Mouse (Mus musculus) limb, embryonic 14.5 days (tissue): Measurements from ENCODE around the gene Gm20388. TPM values are rescaled to one million over a fixed set of nuclear protein-coding genes. Genes with fewer than 3 reads are reported as not detected.
A peak's percentile ranks its signal among the peaks of the same experiment; 100 is the strongest.

Experiments used
- ATAC-seq: fragments of 200-750 bp; cut with Nextera tagmentation; 2 replicates; pipeline ENCODE4 v1.8.0; 2017; ENCODE audit warnings: low read depth, moderate number of reproducible peaks, moderate TSS enrichment; ENCODE audit not compliant: low FRiP score
- DNase-seq: peaks from one replicate; pipeline ENCODE4 v3.0.0-alpha.2; 2015; ENCODE audit warnings: low spot score
- H3K27ac ChIP-seq: fragments of 300-500 bp; sonication (generic); replicated peaks from 2 replicates; pipeline ENCODE4 v1.5.1; 2014; ENCODE audit warnings: low read depth, mild to moderate bottlenecking, low read length, moderate library complexity, mixed read lengths
- H3K27me3 ChIP-seq: fragments of 300-500 bp; sonication (generic); 2 replicates; pipeline ENCODE4 v1.6.1; 2014; ENCODE audit warnings: low read length, mixed read lengths; ENCODE audit not compliant: control insufficient read depth, insufficient read depth
- H3K36me3 ChIP-seq: fragments of 300-500 bp; sonication (generic); 2 replicates; pipeline ENCODE4 v1.6.1; 2014; ENCODE audit warnings: mild to moderate bottlenecking, low read length, moderate library complexity, mixed read lengths; ENCODE audit not compliant: control insufficient read depth, insufficient read depth
- H3K4me1 ChIP-seq: fragments of 300-500 bp; sonication (generic); 2 replicates; pipeline ENCODE4 v1.6.1; 2014; ENCODE audit warnings: antibody characterized with exemption, low read length, mixed read lengths; ENCODE audit not compliant: control insufficient read depth, insufficient read depth
- H3K4me2 ChIP-seq: fragments of 300-500 bp; sonication (generic); replicated peaks from 2 replicates; pipeline ENCODE4 v1.6.1; 2014; ENCODE audit warnings: low read depth, mild to moderate bottlenecking, low read length, moderate library complexity; ENCODE audit not compliant: severe bottlenecking
- H3K4me3 ChIP-seq: fragments of 300-500 bp; sonication (generic); replicated peaks from 2 replicates; pipeline ENCODE4 v1.5.1; 2014; ENCODE audit warnings: low read length
- H3K9ac ChIP-seq: fragments of 300-500 bp; sonication (generic); 2 replicates; pipeline ENCODE4 v1.6.1; 2014; ENCODE audit warnings: mild to moderate bottlenecking, low read depth, low read length, moderate library complexity; ENCODE audit not compliant: severe bottlenecking
- H3K9me3 ChIP-seq: fragments of 300-500 bp; sonication (generic); 2 replicates; pipeline ENCODE4 v1.6.1; 2016; ENCODE audit warnings: low read length; ENCODE audit not compliant: control insufficient read depth
- POLR2A ChIP-seq: fragments of 200-500 bp; IDR thresholded peaks from 2 replicates; pipeline ENCODE4 v1.8.0; 2012; ENCODE audit warnings: inconsistent platforms, mild to moderate bottlenecking, moderate library complexity, borderline replicate concordance; ENCODE audit not compliant: insufficient read depth, insufficient read length; ENCODE audit errors: extremely low read depth
- WGBS: fragments of 180-500 bp; shearing (Covaris S2); extraction: QIAGEN DNeasy Blood & Tissue Kit; methylation state at CpG from one replicate; pipeline ENCODE4 v1.1.7; 2014; 5-methylcytosine and 5-hydroxymethylcytosine counted together
- polyA plus RNA-seq, 2 experiments: library from polyadenylated mRNA; depleted of rRNA in 1 of 2; stranded (reverse) in 1 of 2; unstranded in 1 of 2; fragments of >200 nt; fragmentation: Nextera tagmentation in 1 of 2; extraction: Ambion mirVana in 1 of 2; gene quantifications; 2 replicates each; pipeline versions ENCODE4 v1.2.1 to v1.2.3; 2012 to 2014

Gene Gm20388
- polyA plus RNA-seq, 2 experiments = 1.9 to 49.9 TPM

GRCm38 (mm10) chr8:119909944-119910546 lies 596 bp upstream of the Gm20388 start, which contains the start of gene Usp10:
Gene Usp10 (plus strand): TSS chr8:119910360.
- DNase-seq (no peak), ATAC-seq (no peak)
- Histone ChIP-seq H3K9me3 (no peaks in the 10 kb centered on the region), H3K4me1 (peaks cover 23% of the 10 kb centered on the region), H3K9ac (peak within 1 kb of the TSS; percentile 86), H3K4me3 (peak within 1 kb of the TSS; percentile 82), H3K4me2 (peak within 1 kb of the TSS; percentile 92), H3K36me3 (no peaks in the 10 kb centered on the region), H3K27me3 (peaks cover 5% of the 10 kb centered on the region; the same call in 1 of the 2 replicates), H3K27ac (peak within 1 kb of the TSS; percentile 93)
- WGBS = 29% methylated on average over 13 of the region's 13 CpGs
- TF ChIP-seq POLR2A = no peak

GRCm38 (mm10) chr8:119911258-119911962 lies 769 bp downstream of the Gm20388 start:
- Histone ChIP-seq H3K36me3 (0 out of 2 replicates have a peak, but pooled peaks cover 2% of the 10 kb centered on the region), H3K27ac (peak overlapping the region; percentile 93), H3K27me3 (peaks cover 5% of the 10 kb centered on the region; the same call in 1 of the 2 replicates), H3K4me3 (peak overlapping the region; percentile 82), H3K4me2 (peak overlapping the region; percentile 92), H3K9ac (peak overlapping the region; percentile 86), H3K9me3 (no peaks in the 10 kb centered on the region), H3K4me1 (peaks cover 25% of the 10 kb centered on the region)
- DNase-seq = no peak
- no peak for TF ChIP-seq POLR2A
- ATAC-seq = peak; percentile 53
- 1% methylated on average over 30 of the region's 30 CpGs for WGBS

GRCm38 (mm10) chr8:119912643-119913042 lies 2.0 kb downstream of the Gm20388 start:
- Histone ChIP-seq H3K27ac (no peak overlapping the region), H3K27me3 (peaks cover 5% of the 10 kb centered on the region; the same call in 1 of the 2 replicates), H3K9me3 (no peaks in the 10 kb centered on the region), H3K4me3 (peak overlapping the region; percentile 82; the same call in 1 of the 2 replicates), H3K36me3 (0 out of 2 replicates have a peak, but pooled peaks cover 4% of the 10 kb centered on the region), H3K4me1 (peaks cover 33% of the 10 kb centered on the region), H3K9ac (no peak overlapping the region), H3K4me2 (peak overlapping the region; percentile 92)
- ATAC-seq (no peak), DNase-seq (no peak)
- 56% methylated on average over 6 of the region's 6 CpGs for WGBS
- no peak for TF ChIP-seq POLR2A

GRCm38 (mm10) chr8:119913181-119913580 lies 2.5 kb downstream of the Gm20388 start:
- Histone ChIP-seq H3K36me3 (0 out of 2 replicates have a peak, but pooled peaks cover 4% of the 10 kb centered on the region), H3K27me3 (peaks cover 5% of the 10 kb centered on the region; the same call in 1 of the 2 replicates), H3K9me3 (no peaks in the 10 kb centered on the region), H3K4me3 (no peak overlapping the region), H3K9ac (no peak overlapping the region), H3K4me2 (0 out of 2 replicates have a peak overlapping the region, but pooled peaks have one; percentile 92), H3K27ac (no peak overlapping the region), H3K4me1 (peaks cover 33% of the 10 kb centered on the region)
- DNase-seq (no peak), ATAC-seq (no peak)
- WGBS = 62% methylated on average over 3 of the region's 3 CpGs
- TF ChIP-seq POLR2A = no peak

- no peak for TF ChIP-seq POLR2A
- Histone ChIP-seq H3K9me3 (no peaks in the 10 kb centered on the region), H3K27ac (no peak overlapping the region), H3K4me2 (no peak overlapping the region), H3K27me3 (peaks cover 5% of the 10 kb centered on the region; the same call in 1 of the 2 replicates), H3K4me3 (no peak overlapping the region), H3K36me3 (0 out of 2 replicates have a peak, but pooled peaks cover 7% of the 10 kb centered on the region), H3K9ac (no peak overlapping the region), H3K4me1 (peaks cover 33% of the 10 kb centered on the region)
- DNase-seq (no peak), ATAC-seq (no peak)
- WGBS = 58% methylated on average over 2 of the region's 2 CpGs
Measured at GRCm38 (mm10) chr8:119914161-119914560, 3.5 kb downstream of the Gm20388 start.
